Mouse (Mus musculus): ENCODE results near the gene Mrgpre.

The Mrgpre gene

DNA sequence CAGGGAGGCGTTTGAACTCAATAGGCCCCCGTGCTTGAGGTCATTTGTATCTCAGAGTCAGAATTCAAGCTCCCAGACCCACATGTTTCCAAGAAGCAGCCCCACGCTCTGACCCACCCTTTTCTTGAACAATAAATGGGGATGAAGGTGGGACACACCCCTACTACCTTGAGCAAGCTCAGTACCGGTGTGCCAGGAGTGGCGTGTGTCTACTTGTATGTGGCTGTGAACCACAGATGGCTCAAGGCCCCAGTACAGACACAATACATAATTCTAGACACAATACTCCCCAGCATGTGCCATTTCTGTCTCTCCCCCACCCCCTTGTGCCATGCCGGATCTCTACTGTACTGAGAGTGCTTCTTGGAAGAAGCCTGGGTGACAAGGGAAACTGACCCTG is 46.1 kb downstream of the Mrgpre start:
- DNase-seq: no peak

DNA sequence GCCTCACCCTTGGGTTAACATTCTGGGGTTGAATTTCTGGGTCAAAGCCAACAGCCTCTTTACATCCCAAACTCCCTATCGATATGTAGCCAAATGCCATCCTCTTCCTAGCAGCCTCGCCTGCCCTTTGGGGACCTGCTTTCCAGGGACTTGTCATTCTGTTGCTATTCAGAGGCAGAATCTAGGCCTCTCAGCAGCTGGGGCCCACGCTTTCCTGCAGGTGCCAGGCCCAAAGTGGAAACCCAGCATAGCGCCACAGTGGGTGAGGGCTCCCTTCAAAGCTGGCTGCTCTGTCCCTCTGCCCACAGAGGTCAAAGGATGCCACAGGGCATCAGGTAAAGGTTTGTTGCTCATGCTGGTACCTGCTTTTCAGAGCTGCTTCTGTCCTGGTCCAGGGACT is 50.6 kb downstream of the Mrgpre start:
- DNase-seq: no peak

DNA sequence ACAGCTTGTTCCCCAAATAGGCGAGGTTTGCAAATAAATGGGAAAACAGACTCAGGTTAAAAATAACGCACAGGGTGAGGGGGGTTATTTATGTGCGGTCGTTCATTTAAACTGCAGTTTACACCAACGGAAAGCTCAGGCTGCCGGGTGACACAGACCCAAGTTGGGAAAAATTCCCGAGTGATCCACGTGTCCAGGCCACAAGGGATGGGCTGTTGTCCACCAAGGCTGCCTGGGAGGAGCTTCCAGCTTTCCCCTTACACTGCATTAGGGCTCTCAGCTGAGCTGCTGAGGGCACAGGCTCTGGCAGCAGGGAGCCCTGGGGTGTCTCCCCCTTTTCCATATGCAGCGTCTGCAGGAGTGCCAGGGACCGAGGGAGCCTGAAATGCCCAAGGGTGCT is 54.4 kb downstream of the Mrgpre start:
- no peak for DNase-seq

Measured in liver (tissue).